Comparison of ENCODE assay signal across 19 mouse cellular contexts in genomic region chr8:128069749-128070148, GRCm38 (mm10).
DNase-seq lines count a peak whose midpoint lies in the region; ATAC-seq and TF ChIP-seq lines count a peak whose summit lies in the region.
"Had no signal": no experiment of that assay in that cellular context is flagged by ENCODE, and none has a peak within 500 bp of the region (broad histone marks: within the 10 kb centered on the region; RNA-seq: fewer than 3 reads in every experiment).

No protein-coding gene starts in this region.

- no peaks in the 10 kb centered on the region for H3K27me3 ChIP-seq in myocyte (ENCODE audit: control insufficient read depth, insufficient read depth, insufficient read length)
- H3K27me3 ChIP-seq: CH12.LX; heart, embryonic 13.5 days; hindbrain, embryonic 15.5 days had no signal

- no peak overlapping the region for H3ac ChIP-seq in myocyte (ENCODE audit: control insufficient read depth, insufficient read length)

- DNase-seq in 3134 (ENCODE audit: extremely low read depth, insufficient read length, low spot score) (peak; percentile 30), 3T3-L1 (ENCODE audit: low read depth, low spot score) (peak; percentile 63), NIH3T3 (ENCODE audit: low read depth) (peak; percentile 67)
- no peak for DNase-seq in spleen, postnatal 36 days (ENCODE audit: low spot score in 2 of 2)
- DNase-seq in testis, postnatal 14 days (ENCODE audit: low spot score): no peak
- DNase-seq: adrenal gland, postnatal 10 days; cerebellum, adult 18-20 months; cerebellum, adult 9-11 months; cerebellum, postnatal 36 days; gastrocnemius, postnatal 36 days; heart, postnatal 36 days had no signal

- H3K36me3 ChIP-seq in myocyte (ENCODE audit: control insufficient read depth, insufficient read depth): no peaks in the 10 kb centered on the region
- H3K36me3 ChIP-seq: heart, embryonic 13.5 days; hindbrain, embryonic 15.5 days had no signal

- peak overlapping the region; percentile 35 for H3K4me2 ChIP-seq in myocyte (ENCODE audit: low read depth)
- H3K4me2 ChIP-seq: heart, embryonic 13.5 days; hindbrain, embryonic 15.5 days had no signal

- no peak for ATAC-seq in cerebellum, adult (ENCODE audit: insufficient number of reproducible peaks, low FRiP score, low TSS enrichment)
- ATAC-seq: forebrain, embryonic 16.5 days; intestine, embryonic 16.5 days had no signal

- H3K79me2 ChIP-seq in myocyte (ENCODE audit: control insufficient read depth, insufficient read depth): no peaks in the 10 kb centered on the region

- no peak for TF ChIP-seq POLR2A in myocyte (IDR thresholded peaks at IDR 0.05; ENCODE audit: insufficient read length, low read depth)

- no peak overlapping the region for H3K4me3 ChIP-seq in myocyte
- H3K4me3 ChIP-seq: erythroblast, embryonic 14.5 days; heart, embryonic 13.5 days; hindbrain, embryonic 15.5 days had no signal

TF ChIP-seq in myocyte, 11 proteins besides CTCF, POLR2A, EP300 and RAD21:
- no peak for TF ChIP-seq TCF3 (IDR thresholded peaks at IDR 0.05; ENCODE audit: insufficient read length, low read depth)
- TF ChIP-seq REST (IDR thresholded peaks at IDR 0.05; ENCODE audit: insufficient read depth, insufficient read length): no peak
- TF ChIP-seq TCF12 (IDR thresholded peaks at IDR 0.05; ENCODE audit: insufficient read depth, poor library complexity, severe bottlenecking): no peak
- TF ChIP-seq MYOG (IDR thresholded peaks at IDR 0.05; ENCODE audit: control insufficient read depth in 1 of 3, insufficient read depth in 1 of 3, insufficient read length in 2 of 3, low read depth in 2 of 3): no peak
- no peak for TF ChIP-seq MYOD1 (IDR thresholded peaks at IDR 0.05; ENCODE audit: control insufficient read depth in 1 of 3, insufficient read length in 2 of 3, low read depth in 2 of 3)
- TF ChIP-seq POLR2AphosphoS2 (IDR thresholded peaks at IDR 0.05; ENCODE audit: insufficient read length, low read depth): no peak

Comparison
In these comparisons a context has a peak if more than half of its experiments do, and no peak if none do; other contexts are left out.
1. DNase-seq: peak in 3134 (single experiment), 3T3-L1 (single experiment) and NIH3T3 (single experiment); none in spleen, postnatal 36 days (0 of 2) and testis, postnatal 14 days (single experiment).